Mouse (Mus musculus): Measurements from ENCODE around the gene Cacna1c. TPM values are rescaled to one million over a fixed set of nuclear protein-coding genes. Genes with fewer than 3 reads are reported as not detected.

Gene Cacna1c
- total RNA-seq, 1 experiment, result 0.98 TPM

DNA sequence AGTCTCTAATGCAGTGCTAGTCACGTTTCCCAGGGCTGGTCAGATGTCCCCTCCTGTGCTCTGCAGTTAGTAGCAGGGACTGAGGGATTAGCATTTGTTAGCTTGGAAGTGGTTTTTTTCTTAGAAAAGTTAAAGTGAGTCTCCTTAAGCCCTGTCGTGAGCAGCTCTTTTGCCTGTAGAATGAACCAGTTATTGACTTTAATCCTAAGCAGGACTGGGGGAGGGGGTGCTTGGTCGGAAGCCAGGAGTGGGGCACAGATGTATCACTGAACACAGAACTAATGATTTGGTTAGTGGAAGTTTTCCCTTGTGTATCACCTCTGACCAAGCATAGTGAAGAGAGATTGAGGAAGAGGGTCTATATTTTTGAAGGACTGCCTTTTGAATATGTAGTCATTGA lies 12.4 kb downstream of the Cacna1c start:
- in situ Hi-C loops (cut with MboI; ENCODE audit: low sequenced_read_pairs in 2 of 2, unreplicated experiment in 2 of 2), result no loop called here
- Histone ChIP-seq H3K27ac (ENCODE audit: insufficient read depth, low read depth, low read length, poor library complexity, severe bottlenecking) (no peak overlapping the region), H3K4me1 (ENCODE audit: control insufficient read depth in 2 of 2, insufficient read depth in 2 of 2, low read length in 2 of 2, poor library complexity in 1 of 2) (no peaks in the 10 kb centered on the region), H3K9ac (ENCODE audit: insufficient read depth, low read depth, low read length, poor library complexity, severe bottlenecking) (no peak overlapping the region), H3K36me3 (ENCODE audit: control insufficient read depth, insufficient read depth, low read length, poor library complexity, severe bottlenecking) (peaks cover 6% of the 10 kb centered on the region; the same call in 1 of the 2 replicates), H3K4me3 (ENCODE audit: insufficient read depth in 1 of 2, low read depth in 1 of 2, low read length in 2 of 2, poor library complexity in 1 of 2, severe bottlenecking in 1 of 2) (no peak overlapping the region), H3K9me3 (ENCODE audit: control insufficient read depth, insufficient read depth, low read depth, low read length) (no peaks in the 10 kb centered on the region)
- no peak for DNase-seq (ENCODE audit: low read depth, low spot score)
- no peak for TF ChIP-seq MAFK (IDR thresholded peaks at IDR 0.05; ENCODE audit: insufficient read depth, low read depth, low read length)
- TF ChIP-seq ZC3H11A (IDR thresholded peaks at IDR 0.05; ENCODE audit: borderline replicate concordance, low read depth, low read length), result no peak
- TF ChIP-seq ZNF384 (IDR thresholded peaks at IDR 0.05; ENCODE audit: low read depth, low read length), result no peak
- no peak for TF ChIP-seq HCFC1 (IDR thresholded peaks at IDR 0.05; ENCODE audit: borderline replicate concordance, insufficient read depth, low read length)

GRCm38 (mm10) chr6:119182211-119182610 lies 14.0 kb downstream of the Cacna1c start:
- no peak overlapping the region for H3K27ac ChIP-seq (ENCODE audit: insufficient read depth, low read depth, low read length, poor library complexity, severe bottlenecking)
- in situ Hi-C loops (cut with MboI; ENCODE audit: low sequenced_read_pairs in 2 of 2, unreplicated experiment in 2 of 2), result no loop called here
- TF ChIP-seq CHD2 (IDR thresholded peaks at IDR 0.05; ENCODE audit: low read depth, low read length) (no peak), ZNF384 (IDR thresholded peaks at IDR 0.05; ENCODE audit: low read depth, low read length) (no peak), HCFC1 (IDR thresholded peaks at IDR 0.05; ENCODE audit: borderline replicate concordance, insufficient read depth, low read length) (no peak), ZC3H11A (IDR thresholded peaks at IDR 0.05; ENCODE audit: borderline replicate concordance, low read depth, low read length) (no peak), MAFK (IDR thresholded peaks at IDR 0.05; ENCODE audit: insufficient read depth, low read depth, low read length) (no peak)
- DNase-seq (ENCODE audit: low read depth, low spot score), result no peak
- no peaks in the 10 kb centered on the region for H3K9me3 ChIP-seq (ENCODE audit: control insufficient read depth, insufficient read depth, low read depth, low read length)
- peaks cover 6% of the 10 kb centered on the region; the same call in 1 of the 2 replicates for H3K36me3 ChIP-seq (ENCODE audit: control insufficient read depth, insufficient read depth, low read length, poor library complexity, severe bottlenecking)
- H3K4me3 ChIP-seq (ENCODE audit: insufficient read depth in 1 of 2, low read depth in 1 of 2, low read length in 2 of 2, poor library complexity in 1 of 2, severe bottlenecking in 1 of 2), result no peak overlapping the region
- no peak overlapping the region for H3K9ac ChIP-seq (ENCODE audit: insufficient read depth, low read depth, low read length, poor library complexity, severe bottlenecking)
- H3K4me1 ChIP-seq (ENCODE audit: control insufficient read depth in 2 of 2, insufficient read depth in 2 of 2, low read length in 2 of 2, poor library complexity in 1 of 2), result no peaks in the 10 kb centered on the region; a peak in 1 of 4 replicates

DNA sequence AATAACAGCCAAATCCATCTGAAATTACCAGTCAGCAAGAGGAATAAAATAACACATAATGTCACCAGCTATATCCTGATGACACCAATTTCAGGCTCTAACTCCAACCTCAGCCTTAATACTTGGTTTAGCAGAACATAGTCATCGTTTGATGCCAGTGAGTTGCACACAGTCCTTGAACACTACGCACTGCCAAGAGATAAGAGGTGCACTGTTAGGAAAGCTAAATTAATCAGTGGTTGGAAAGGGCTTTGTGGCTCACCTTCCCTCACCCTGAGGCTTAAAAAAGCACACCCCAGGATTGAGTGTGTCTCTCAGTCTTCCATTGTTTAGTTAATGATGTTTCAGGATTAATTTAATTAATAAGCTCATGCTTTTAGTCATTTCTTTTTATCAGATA lies 16.0 kb downstream of the Cacna1c start:
- no peak overlapping the region for H3K27ac ChIP-seq (ENCODE audit: insufficient read depth, low read depth, low read length, poor library complexity, severe bottlenecking)
- peaks cover 0 to 2% of the 10 kb centered on the region in 2 experiments; a peak in 1 of 4 replicates for H3K4me1 ChIP-seq (ENCODE audit: control insufficient read depth in 2 of 2, insufficient read depth in 2 of 2, low read length in 2 of 2, poor library complexity in 1 of 2)
- no peak for DNase-seq (ENCODE audit: low read depth, low spot score)
- in situ Hi-C loops (cut with MboI; ENCODE audit: low sequenced_read_pairs in 2 of 2, unreplicated experiment in 2 of 2), result no loop called here
- H3K4me3 ChIP-seq (ENCODE audit: insufficient read depth in 1 of 2, low read depth in 1 of 2, low read length in 2 of 2, poor library complexity in 1 of 2, severe bottlenecking in 1 of 2), result no peak overlapping the region
- no peak for TF ChIP-seq ZNF384 (IDR thresholded peaks at IDR 0.05; ENCODE audit: low read depth, low read length)
- no peak for TF ChIP-seq HCFC1 (IDR thresholded peaks at IDR 0.05; ENCODE audit: borderline replicate concordance, insufficient read depth, low read length)
- no peak for TF ChIP-seq MAFK (IDR thresholded peaks at IDR 0.05; ENCODE audit: insufficient read depth, low read depth, low read length)
- TF ChIP-seq CHD2 (IDR thresholded peaks at IDR 0.05; ENCODE audit: low read depth, low read length), result no peak
- no peak for TF ChIP-seq ZC3H11A (IDR thresholded peaks at IDR 0.05; ENCODE audit: borderline replicate concordance, low read depth, low read length)
- H3K9me3 ChIP-seq (ENCODE audit: control insufficient read depth, insufficient read depth, low read depth, low read length), result no peaks in the 10 kb centered on the region
- H3K9ac ChIP-seq (ENCODE audit: insufficient read depth, low read depth, low read length, poor library complexity, severe bottlenecking), result no peak overlapping the region
- peaks cover 6% of the 10 kb centered on the region; the same call in 1 of the 2 replicates for H3K36me3 ChIP-seq (ENCODE audit: control insufficient read depth, insufficient read depth, low read length, poor library complexity, severe bottlenecking)

- no peak for DNase-seq (ENCODE audit: low read depth, low spot score)
- in situ Hi-C loops (cut with MboI; ENCODE audit: low sequenced_read_pairs in 2 of 2, unreplicated experiment in 2 of 2), result no loop called here
- H3K9me3 ChIP-seq (ENCODE audit: control insufficient read depth, insufficient read depth, low read depth, low read length), result no peaks in the 10 kb centered on the region
- no peak overlapping the region for H3K9ac ChIP-seq (ENCODE audit: insufficient read depth, low read depth, low read length, poor library complexity, severe bottlenecking)
- no peak overlapping the region for H3K4me3 ChIP-seq (ENCODE audit: insufficient read depth in 1 of 2, low read depth in 1 of 2, low read length in 2 of 2, poor library complexity in 1 of 2, severe bottlenecking in 1 of 2)
- H3K4me1 ChIP-seq (ENCODE audit: control insufficient read depth in 2 of 2, insufficient read depth in 2 of 2, low read length in 2 of 2, poor library complexity in 1 of 2), result peaks cover 0 to 2% of the 10 kb centered on the region in 2 experiments; a peak in 1 of 4 replicates
- no peak overlapping the region for H3K27ac ChIP-seq (ENCODE audit: insufficient read depth, low read depth, low read length, poor library complexity, severe bottlenecking)
- H3K36me3 ChIP-seq (ENCODE audit: control insufficient read depth, insufficient read depth, low read length, poor library complexity, severe bottlenecking), result no peaks in the 10 kb centered on the region
- TF ChIP-seq MAFK (IDR thresholded peaks at IDR 0.05; ENCODE audit: insufficient read depth, low read depth, low read length), result no peak
- TF ChIP-seq HCFC1 (IDR thresholded peaks at IDR 0.05; ENCODE audit: borderline replicate concordance, insufficient read depth, low read length), result no peak
- no peak for TF ChIP-seq CHD2 (IDR thresholded peaks at IDR 0.05; ENCODE audit: low read depth, low read length)
- no peak for TF ChIP-seq ZC3H11A (IDR thresholded peaks at IDR 0.05; ENCODE audit: borderline replicate concordance, low read depth, low read length)
- no peak for TF ChIP-seq ZNF384 (IDR thresholded peaks at IDR 0.05; ENCODE audit: low read depth, low read length)
Observed at GRCm38 (mm10) chr6:119177101-119177500, 19.1 kb downstream of the Cacna1c start.

DNA sequence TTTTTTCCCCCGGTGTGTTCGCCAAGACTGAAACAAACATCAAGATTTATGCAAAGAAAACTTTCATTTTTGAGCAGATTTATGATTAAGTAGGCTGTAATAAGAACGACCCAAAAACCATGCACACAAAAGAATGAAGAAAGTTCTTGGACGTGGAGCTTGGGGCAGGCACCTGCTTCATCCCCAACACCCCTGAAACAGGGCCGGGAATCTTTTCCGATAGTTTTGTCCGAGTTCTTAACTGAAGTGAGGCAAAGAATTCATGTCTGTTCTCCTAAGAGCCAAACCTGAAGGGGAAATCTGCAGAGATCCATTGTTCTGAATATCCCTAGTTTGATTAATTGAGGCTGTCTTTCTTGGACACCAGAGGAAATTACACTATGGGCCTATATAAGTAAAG lies 20.1 kb downstream of the Cacna1c start:
- Histone ChIP-seq H3K9ac (ENCODE audit: insufficient read depth, low read depth, low read length, poor library complexity, severe bottlenecking) (no peak overlapping the region), H3K27ac (ENCODE audit: insufficient read depth, low read depth, low read length, poor library complexity, severe bottlenecking) (no peak overlapping the region), H3K36me3 (ENCODE audit: control insufficient read depth, insufficient read depth, low read length, poor library complexity, severe bottlenecking) (no peaks in the 10 kb centered on the region), H3K9me3 (ENCODE audit: control insufficient read depth, insufficient read depth, low read depth, low read length) (no peaks in the 10 kb centered on the region), H3K4me1 (ENCODE audit: control insufficient read depth in 2 of 2, insufficient read depth in 2 of 2, low read length in 2 of 2, poor library complexity in 1 of 2) (peaks cover 0 to 2% of the 10 kb centered on the region in 2 experiments; a peak in 1 of 4 replicates), H3K4me3 (ENCODE audit: insufficient read depth in 1 of 2, low read depth in 1 of 2, low read length in 2 of 2, poor library complexity in 1 of 2, severe bottlenecking in 1 of 2) (peak overlapping the region in 1 of 2 experiments; percentile 88; a peak in 3 of 4 replicates)
- in situ Hi-C loops (cut with MboI; ENCODE audit: low sequenced_read_pairs in 2 of 2, unreplicated experiment in 2 of 2), result no loop called here
- TF ChIP-seq HCFC1 (IDR thresholded peaks at IDR 0.05; ENCODE audit: borderline replicate concordance, insufficient read depth, low read length), result no peak
- no peak for TF ChIP-seq ZC3H11A (IDR thresholded peaks at IDR 0.05; ENCODE audit: borderline replicate concordance, low read depth, low read length)
- TF ChIP-seq CHD2 (IDR thresholded peaks at IDR 0.05; ENCODE audit: low read depth, low read length), result no peak
- TF ChIP-seq MAFK (IDR thresholded peaks at IDR 0.05; ENCODE audit: insufficient read depth, low read depth, low read length), result no peak
- TF ChIP-seq ZNF384 (IDR thresholded peaks at IDR 0.05; ENCODE audit: low read depth, low read length), result no peak
- DNase-seq (ENCODE audit: low read depth, low spot score), result no peak
